Mouse (Mus musculus): Measurements from ENCODE around the gene Fam160a1. TPM values are rescaled to one million over a fixed set of nuclear protein-coding genes. Genes with fewer than 3 reads are reported as not detected.
A peak's percentile ranks its signal among the peaks of the same experiment; 100 is the strongest.

Fam160a1 gene
- total RNA-seq, 2 experiments from 2014 or later = 35.8 to 48.7 TPM

DNA sequence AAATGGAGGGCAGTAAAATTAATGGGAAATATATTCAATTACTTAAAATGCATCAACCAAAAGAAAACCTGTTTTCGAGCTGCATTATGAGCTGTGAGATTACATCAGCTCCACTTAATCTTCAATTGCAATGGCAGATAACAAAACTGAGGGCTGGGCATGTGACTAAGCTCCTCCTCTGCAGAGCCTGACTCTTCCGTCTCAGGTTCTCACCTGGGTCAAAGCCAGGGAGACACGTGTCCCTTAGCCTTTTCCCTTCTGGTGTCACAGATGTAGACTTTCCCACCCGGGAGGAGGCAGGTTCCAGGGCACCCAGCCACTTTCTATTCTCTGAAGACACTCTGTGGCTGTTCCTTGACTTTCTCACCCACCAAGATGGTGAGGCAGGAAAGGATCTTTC is 12.0 kb upstream of the Fam160a1 start:
- intact Hi-C loops (cut with DNase I) = loop anchor here (5.0 kb wide), 1 partner anchor 58 kb away; the partner anchor contains the start of genes Glt28d2 and Gm37240

DNA sequence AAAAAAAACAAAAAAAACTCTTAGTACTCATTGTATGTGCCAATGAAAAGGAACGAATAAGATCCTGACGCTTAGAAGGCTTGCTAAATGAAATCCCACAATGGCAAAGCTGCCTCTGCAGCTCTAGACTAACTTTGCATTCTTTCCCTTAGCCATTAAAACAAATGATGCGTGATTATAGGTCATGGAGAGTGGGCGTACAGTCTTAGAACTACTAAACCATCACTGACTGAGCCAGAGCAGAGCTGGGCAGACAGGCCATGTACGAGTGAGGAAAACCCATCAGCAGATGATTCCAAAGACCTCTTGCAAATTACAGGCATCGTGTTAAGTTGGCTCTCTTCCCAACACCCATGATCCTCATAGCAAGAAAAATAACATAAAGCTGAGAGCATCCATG is 10.7 kb upstream of the Fam160a1 start:
- intact Hi-C loops (cut with DNase I) = loop anchor here (5.0 kb wide), 1 partner anchor 59 kb away; the partner anchor contains the start of genes Glt28d2 and Gm37240
- DNase-seq = no peak

More for the DNA sequence above, 12.0 kb upstream of the Fam160a1 start:
- peak in 1 of 2 experiments; percentile 19 for DNase-seq

DNA sequence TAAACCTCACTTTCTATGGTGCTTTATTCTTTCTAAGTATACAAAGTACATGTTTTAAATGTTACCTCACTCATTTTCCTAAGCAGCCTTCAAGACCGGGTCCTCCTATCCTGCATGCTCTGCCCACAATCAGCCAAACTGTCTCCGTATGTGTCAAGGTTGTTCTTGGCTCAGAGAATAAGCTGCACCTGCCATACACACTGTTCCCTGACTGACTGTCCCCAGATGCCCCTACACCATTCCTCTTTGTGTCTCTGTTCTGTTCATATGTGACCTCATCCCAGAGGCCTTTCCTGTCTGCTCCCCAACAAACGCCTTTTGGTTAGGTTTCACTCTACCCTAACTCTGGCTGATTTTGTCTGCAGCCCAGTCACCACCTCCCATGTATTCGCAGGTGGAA is 10.2 kb upstream of the Fam160a1 start:
- intact Hi-C loops (cut with DNase I) = loop anchor here (5.0 kb wide), 1 partner anchor 60 kb away; the partner anchor contains the start of genes Glt28d2 and Gm37240
- DNase-seq = peak; percentile 48 to 66

DNA sequence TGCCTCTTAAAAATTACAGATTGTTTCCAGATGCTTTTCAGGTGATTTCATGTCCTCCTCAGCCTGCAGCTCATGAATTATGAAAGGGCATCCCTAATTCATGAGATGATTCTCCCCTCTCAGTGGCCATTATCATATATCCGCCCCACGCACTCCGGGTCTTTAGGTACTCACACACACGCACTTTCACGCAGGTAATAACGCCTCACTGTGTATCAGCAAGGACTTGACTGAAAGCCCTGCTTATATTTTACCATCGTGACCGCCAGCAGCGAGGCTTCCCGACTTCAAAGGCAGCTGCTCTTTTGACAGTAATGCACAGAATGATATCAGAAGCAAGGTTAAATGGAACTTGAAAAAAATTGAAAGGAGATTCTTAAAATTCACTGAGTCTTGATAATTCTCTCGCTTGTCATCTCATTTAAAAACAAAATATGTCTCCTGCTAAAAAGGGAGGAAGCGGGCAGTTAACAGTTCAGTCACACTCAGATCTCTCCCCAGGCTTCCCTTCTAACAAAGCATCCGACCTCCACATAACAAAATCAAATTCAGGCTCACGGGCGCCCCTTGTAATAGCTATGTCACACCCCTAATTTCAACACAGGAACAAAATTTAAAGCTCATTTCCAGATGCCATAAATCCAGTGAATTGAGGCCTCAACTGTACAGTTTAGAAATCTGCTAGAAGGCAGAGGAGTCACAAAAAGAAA is 3.9 kb upstream of the Fam160a1 start:
- intact Hi-C loops (cut with DNase I) = no loop called here

DNA sequence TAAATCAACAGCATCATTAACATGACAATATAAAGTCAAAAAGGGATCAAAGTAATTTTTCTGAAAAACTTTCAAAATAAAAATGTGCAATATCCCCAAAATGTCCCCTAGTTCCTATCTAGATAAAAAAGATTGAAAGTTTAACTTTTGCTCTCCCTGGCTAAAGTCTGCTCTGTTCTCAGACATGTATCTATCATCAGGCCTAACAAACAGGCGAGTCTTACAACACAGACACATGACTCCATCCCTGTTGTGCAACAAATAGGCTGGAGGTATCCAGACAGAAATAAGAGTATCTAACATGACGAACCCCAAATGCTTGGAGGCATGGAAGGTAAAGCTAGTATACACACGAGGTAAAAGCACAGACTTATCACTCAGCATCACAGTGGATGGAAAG is 2.2 kb upstream of the Fam160a1 start:
- intact Hi-C loops (cut with DNase I) = no loop called here
- no peak for DNase-seq

More for the DNA sequence above, 3.9 kb upstream of the Fam160a1 start:
- DNase-seq = no peak

DNA sequence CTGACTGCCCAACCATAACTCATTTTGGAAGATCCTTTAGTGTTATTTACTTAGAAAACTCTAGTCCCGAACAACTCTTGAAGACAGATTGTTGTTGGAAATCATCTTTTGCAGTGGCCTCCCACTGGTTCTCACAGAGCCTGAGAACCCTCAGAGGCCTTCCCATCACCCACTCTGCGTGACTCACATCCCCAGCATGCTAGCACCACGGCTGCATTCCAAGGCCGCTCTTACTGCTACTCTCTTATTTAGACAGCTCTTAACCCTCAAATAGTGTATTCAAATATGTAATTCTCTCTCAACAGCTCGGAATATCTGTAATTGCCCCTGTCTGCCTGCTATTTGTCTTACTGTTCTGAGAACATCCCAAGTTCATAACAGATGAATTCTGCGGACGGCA is 2.9 kb downstream of the Fam160a1 start:
- intact Hi-C loops (cut with DNase I) = loop anchor here (2.0 kb wide), 1 partner anchor 45 kb away; no protein-coding TSS in a partner anchor
- DNase-seq = peak; percentile 54 to 57

DNA sequence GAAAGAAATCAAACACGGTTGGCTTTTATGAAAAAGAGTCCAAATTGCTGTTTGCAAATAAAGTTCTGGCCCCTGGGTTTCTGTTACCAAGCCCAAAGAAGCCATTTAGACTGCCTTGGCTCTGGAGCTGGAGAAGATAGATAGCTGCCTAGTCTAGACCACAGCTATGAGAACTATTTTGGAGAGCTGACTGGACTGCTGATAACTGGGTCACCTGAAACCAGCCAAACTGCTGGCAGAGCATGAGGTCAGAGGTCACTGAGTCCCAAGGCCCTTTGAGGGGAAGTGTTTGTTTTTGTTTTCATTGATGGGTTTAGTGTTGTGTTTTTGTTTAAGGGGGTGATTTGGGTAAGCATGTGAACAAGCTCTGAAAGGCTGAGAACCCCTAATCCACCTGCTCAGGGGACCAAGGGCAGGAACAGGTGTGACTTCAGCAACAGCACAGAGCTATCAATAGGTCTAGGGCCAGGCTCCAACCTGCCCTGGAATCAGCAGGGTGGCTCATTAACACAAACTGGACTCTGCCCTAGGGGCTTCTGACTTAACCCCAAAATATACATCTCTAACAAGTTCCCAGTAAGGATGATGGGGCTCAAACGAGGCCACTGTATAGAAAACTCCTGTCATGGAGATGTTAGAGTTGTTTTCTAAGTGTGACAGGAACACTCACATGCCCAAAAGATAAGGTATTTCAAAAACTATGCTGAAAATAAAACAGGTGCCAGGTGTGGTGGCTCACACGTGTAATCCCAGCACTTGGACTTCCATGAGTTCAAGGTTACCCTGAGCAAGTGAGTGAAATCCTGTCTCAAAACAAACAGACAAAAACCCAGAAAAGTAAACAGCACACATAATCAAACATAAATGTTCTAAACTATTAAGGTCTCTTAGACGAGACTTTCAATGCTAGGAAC is 3.7 kb downstream of the Fam160a1 start:
- DNase-seq = peak; percentile 37 to 40
- intact Hi-C loops (cut with DNase I) = loop anchor here (2.0 kb wide), 1 partner anchor 45 kb away; no protein-coding TSS in a partner anchor

DNA sequence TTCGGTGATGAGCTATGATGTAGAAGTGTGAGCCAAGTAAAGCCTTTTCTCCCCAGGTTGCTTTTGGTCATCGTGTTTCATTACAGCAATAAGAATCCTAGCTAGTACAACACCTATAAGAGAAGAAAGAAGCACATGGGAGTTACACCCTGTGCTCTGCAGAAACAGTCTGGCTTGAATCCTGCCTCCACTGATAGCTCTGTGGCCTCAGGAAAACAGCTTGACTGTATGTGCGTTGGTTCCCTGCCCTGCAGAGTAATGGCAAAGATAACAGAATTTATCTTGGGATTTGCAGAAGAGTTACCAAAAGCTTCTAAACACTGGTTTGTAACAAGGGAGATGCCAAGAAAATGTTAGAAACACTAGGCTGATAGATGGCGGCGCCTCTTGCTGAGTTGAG is 5.1 kb downstream of the Fam160a1 start:
- no peak for DNase-seq
- intact Hi-C loops (cut with DNase I) = no loop called here

DNA sequence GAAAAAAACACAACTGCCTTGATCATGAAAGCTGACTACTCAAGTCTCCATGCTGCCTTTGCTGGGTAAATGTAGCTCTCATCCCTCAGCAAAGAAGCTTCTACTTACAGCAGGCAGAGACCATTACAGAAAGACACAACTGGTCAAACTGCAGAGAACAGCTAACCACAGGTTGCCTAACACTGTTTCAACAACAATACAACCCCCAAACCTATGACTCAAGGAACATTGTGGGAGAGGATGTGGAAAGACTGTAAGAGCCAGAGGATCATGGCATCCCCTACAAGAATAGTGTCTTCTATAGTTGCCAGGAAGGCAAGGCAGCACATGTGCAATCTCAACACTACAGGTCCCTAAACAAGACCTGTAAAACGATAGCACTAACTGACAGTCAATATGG is 23.9 kb downstream of the Fam160a1 start:
- intact Hi-C loops (cut with DNase I) = no loop called here
- DNase-seq = no peak

DNA sequence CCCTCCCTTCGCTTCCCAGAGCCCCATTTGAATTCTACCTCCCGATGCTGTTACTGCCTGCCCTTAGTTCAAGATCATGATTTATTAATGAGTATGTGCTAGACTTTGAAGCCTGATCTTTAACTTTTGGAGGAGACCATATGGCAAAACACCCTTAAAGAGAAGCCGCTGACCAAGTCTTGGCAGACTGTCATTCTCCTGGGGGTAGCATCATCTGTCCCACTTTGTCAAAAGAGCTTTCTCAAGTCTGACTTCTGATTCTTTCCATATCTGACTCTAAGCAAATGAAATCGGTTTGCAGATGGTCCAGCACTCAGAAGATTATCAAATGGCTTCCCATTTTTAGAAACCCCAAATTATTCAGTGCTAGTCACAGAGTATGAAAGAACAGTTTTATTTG is 27.3 kb downstream of the Fam160a1 start:
- no peak for DNase-seq
- intact Hi-C loops (cut with DNase I) = no loop called here

DNA sequence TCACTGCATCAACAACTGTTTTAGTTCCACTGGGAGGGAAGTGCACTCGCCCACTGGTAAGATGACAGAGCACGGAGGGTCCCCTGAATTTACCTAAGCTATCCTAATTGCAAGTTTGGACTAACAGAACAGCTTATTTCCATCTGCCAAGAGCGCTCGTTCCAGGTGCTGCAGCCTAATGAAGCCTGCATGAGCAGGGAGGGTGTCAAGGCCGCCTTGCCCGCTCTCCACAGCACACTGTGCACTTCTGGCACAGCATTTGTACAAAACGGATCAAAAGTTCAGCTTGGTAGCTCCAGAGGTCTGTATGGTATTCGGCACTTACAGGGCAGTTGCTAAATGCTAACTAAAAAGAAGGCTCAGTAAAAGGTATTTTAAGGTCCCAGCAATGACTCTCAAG is 30.6 kb downstream of the Fam160a1 start:
- intact Hi-C loops (cut with DNase I) = no loop called here
- no peak for DNase-seq

DNA sequence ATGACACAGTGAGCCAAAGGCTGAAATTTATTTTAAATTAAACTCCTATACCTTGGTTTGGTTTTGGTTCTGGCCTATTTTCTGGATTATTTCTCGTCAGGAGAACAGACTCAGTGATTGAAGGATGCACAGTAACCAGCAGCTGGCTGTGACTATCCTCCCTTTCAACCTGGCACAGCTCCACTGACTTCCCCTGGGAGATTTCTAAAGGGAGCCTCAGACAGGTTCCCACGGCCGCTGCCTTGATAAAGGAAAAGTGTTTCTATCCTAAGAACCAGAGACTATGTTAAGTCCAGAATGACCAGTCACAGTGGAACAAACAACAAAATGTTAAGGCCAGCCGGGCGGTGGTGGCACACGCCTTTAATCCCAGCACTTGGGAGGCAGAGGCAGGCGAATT is 36.2 kb downstream of the Fam160a1 start:
- DNase-seq = peak; percentile 56 to 59
- intact Hi-C loops (cut with DNase I) = no loop called here

DNA sequence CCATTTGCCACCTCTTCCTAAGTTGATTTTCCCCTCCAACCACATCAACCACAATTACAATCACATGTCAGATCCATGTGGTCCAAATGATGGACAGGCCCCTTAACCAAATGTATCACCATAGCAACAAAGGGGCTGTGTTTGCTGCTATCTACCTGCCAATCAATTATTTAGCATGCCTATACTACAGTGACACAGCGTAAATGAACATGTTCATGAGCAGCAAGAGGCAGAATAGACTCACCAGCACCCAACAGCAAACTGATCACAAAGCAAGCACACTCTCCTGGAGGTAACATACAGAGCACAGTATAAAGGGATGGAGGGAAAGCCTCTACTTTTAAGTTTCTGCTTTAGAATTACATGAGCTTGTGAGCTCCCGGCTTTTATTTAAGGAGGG is 36.8 kb downstream of the Fam160a1 start:
- intact Hi-C loops (cut with DNase I) = no loop called here
- no peak for DNase-seq

DNA sequence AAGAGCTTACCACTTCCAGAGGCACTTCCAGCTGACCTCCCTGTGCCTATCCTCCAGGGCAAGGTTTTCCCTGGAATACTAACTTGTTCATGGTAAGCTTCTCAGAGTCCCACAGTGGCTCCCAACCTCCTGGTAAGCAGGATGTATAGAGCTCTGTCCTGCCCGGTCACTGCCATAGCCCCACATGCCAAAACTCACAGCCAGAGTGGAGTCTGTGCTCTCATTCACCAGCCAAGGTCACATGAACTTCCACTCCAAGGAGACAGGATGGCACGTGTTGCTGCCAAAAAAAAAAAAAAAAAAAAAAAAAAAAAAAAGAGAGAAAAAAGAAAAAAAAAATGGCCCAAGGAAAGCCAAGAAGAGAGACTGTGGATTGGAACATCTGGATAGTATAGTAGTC is 39.2 kb downstream of the Fam160a1 start:
- peak in 1 of 2 experiments; percentile 20 for DNase-seq
- intact Hi-C loops (cut with DNase I) = no loop called here

DNA sequence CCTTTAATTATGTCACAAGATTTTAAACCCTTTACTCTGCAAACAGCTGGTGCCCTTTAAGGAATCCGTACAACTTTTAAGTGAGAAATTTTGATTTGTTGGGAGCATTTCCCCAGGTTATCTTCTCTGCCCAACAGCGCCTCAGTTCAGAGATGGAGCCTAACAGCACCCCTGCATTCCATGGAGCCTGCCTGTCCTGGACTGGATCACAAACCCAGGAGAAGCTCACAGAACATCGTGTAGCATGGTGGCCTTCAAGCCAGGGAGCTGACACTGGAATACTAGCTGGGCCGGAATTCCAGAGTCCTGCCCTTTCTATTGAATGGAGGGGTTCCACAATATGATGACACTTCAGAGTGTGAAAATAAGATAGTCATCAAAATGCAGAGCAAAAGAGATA is 39.7 kb downstream of the Fam160a1 start:
- DNase-seq = no peak
- intact Hi-C loops (cut with DNase I) = no loop called here

DNA sequence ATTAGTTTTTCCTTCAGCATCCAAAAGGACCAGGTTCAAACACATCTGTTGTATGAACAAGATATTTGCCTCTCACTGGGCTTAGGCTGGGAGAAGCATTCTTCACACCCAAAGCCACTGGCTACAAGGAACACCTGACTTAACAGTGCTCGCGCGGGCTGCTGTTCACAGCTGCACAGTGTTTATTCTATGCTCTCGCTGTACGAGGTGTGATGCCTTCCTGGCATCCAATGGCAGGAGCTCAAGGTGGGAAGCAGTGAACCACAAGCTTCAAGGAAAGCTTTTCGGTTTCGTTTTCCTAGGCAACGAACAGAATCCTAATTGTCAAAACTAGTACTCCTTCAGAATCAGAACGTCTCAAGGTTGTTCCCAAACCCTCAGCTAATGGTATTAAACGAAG is 40.4 kb downstream of the Fam160a1 start:
- DNase-seq = no peak
- intact Hi-C loops (cut with DNase I) = no loop called here

DNA sequence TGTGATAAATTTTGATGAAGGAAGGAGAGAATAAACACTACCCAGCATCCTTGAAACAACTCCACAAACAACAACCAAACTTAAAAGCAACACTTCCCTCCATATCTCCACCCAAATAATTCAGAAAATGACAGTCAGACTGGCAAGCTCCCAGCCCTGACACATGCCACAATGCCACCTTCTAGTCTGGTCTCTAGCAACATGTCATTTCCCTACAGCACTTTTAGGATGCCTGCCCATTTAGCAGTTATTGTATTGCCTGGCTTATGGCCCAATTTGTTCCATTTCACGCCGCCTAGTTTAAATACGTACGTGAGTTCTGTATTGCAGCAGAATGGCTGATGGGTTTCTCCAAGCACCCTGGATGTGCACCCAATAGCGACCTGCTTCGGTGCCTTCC is 41.0 kb downstream of the Fam160a1 start:
- intact Hi-C loops (cut with DNase I) = no loop called here
- DNase-seq = no peak

DNA sequence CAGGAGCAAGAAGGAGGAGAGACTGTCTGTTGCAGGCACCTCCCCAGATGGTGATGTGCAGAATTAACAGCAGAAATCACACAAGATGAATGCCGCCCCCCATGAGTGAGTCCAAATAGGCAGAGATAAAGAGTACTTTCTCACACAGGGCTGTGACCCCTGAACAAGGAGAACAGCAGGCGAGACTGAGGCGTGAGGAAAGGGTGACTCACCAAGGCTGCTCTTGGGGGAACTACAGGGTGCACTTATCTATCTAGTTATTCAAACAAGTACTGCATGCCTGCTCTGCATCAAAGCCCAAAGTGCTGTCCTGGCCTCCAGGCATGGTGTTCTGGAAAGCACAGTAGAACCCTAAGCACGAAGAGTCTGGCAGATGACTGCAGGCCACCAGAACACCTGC is 43.2 kb downstream of the Fam160a1 start:
- DNase-seq = peak; percentile 20 to 39
- intact Hi-C loops (cut with DNase I) = no loop called here

DNA sequence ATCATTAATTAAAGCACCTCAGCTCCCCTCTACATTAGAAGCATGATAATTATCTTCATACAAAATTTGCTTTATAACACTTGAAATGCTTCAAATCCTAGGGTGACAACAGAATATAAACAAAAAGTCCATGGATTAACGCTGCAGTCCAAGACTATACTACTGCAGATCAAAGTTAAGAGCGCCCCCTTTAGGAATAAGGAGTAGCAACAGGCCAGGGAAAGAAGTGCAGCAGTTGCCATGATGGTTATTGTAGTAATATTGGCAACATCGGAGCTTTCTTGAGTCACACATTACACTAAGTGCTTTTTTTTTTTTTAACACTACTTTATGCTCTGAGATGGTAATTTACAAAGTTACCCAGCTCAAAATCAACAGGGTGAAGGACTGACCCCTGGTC is 43.7 kb downstream of the Fam160a1 start:
- no peak for DNase-seq
- intact Hi-C loops (cut with DNase I) = no loop called here

DNA sequence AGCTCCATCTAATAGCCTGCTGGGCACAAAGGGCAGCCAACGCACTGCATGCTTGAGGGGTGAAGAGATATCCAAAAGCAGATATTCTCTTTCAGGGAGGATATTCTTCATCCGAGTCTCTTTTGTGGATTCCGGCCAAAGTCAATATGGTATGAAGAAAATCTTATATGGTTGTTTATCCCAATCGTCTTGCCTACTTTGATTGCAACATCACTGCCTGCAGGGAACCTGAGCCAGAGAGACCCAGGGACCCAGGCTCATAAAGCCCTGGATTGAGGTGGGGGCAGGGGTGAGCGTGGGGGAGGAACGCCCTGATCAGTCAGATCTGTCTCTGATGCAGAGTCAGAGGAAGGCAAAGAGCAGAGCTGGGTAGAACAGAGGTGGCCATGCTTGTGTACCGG is 52.2 kb downstream of the Fam160a1 start:
- DNase-seq = no peak
- intact Hi-C loops (cut with DNase I) = no loop called here

DNA sequence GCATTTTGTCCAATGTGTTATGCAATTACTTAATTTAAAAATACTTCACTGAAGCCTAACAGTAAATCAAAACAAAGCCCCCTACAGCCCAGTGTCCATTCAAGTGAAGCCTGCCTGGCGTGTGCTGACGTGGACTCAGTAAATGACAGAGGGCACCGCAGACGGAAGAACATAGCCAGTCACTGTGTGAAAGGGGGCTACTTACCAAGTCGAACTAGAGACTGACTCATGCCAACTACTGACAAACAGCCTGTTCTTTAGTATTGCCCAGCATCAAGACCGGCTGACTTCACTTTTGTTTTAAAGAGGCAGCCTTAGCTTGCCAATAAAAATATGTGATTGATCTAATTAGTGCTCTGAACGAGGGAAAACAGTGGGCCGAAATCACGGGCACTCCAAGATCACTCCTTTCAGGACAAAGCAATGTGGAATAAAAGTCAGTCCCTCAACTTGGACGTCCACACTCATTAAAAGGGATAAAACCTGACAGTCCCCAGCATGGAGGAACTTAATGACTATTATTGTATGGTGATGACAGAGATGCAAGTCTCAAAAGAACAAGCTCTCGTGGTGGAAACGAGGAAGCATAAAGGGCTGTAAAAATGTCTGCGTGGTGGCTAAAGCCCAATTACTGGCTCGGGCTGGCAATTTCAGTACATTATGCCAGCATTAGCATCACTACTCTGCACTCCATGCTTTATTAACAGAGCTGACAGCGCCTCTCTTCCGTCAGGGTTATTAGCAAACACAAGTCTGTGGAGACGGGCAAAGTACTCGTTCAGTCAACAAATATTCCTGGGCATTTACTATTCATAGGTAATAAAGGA is 52.9 kb downstream of the Fam160a1 start:
- intact Hi-C loops (cut with DNase I) = no loop called here
- no peak for DNase-seq
